Mouse (Mus musculus) heart, postnatal 25 days (tissue): ENCODE measurements around the gene Fam166b. TPM values are rescaled to one million over a fixed set of nuclear protein-coding genes. Genes with fewer than 3 reads are reported as not detected.

Experiments used
- DNase-seq: peaks from one replicate; pipeline ENCODE4 v3.0.0; 2022; ENCODE audit warnings: low spot score
- intact Hi-C: fragments of 180-260 bp; cut with DNase I; formaldehyde crosslinking; loops from one replicate; pipeline ENCODE4 v1.15.1; 2025
- total RNA-seq, 2 experiments: library from RNA; stranded (reverse); gene quantifications; 2 replicates each; pipeline ENCODE4 v1.2.3; 2021

Gene Fam166b
- total RNA-seq: not detected

- intact Hi-C loops: no loop called here
- no peak for DNase-seq
Measured at GRCm38 (mm10) chr4:43428946-43429345, at the start of gene Fam166b. TSS of gene Fam166b (minus strand) at chr4:43429134.

GRCm38 (mm10) chr4:43478534-43478858 lies 49.6 kb upstream of the Fam166b start:
- no peak for DNase-seq
- intact Hi-C loops: loop anchor here (2.0 to 5.0 kb wide), 2 partner anchors 34 to 211 kb away; partner anchors contain the start of gene Atp8b5

- intact Hi-C loops: loop anchor here (2.0 to 5.0 kb wide), 2 partner anchors 33 to 211 kb away; partner anchors contain the start of gene Atp8b5
- DNase-seq: peak; percentile 80
Measured at GRCm38 (mm10) chr4:43477857-43478533, 49.1 kb upstream of the Fam166b start.

DNA sequence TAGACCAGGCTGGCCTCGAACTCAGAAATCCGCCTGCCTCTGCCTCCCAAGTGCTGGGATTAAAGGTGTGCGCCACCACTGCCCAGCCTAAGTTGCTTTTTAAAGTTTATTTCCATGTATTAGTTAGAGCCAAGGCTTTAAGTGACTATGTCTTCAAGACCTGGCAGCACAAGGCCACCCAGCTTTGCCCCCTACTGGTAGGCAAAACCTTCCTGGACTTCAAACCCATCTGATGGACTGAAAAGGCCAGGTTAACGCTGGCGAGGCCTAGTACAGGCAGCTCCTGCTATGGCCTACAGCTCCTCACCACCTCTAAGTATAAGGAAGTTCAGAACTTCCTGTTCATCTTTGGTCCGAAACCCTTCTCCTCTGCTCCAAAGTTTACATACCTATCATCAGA lies 47.7 kb upstream of the Fam166b start:
- no peak for DNase-seq
- intact Hi-C loops: loop anchor here (5.0 kb wide), 1 partner anchor 209 kb away; the partner anchor contains the start of gene Atp8b5

DNA sequence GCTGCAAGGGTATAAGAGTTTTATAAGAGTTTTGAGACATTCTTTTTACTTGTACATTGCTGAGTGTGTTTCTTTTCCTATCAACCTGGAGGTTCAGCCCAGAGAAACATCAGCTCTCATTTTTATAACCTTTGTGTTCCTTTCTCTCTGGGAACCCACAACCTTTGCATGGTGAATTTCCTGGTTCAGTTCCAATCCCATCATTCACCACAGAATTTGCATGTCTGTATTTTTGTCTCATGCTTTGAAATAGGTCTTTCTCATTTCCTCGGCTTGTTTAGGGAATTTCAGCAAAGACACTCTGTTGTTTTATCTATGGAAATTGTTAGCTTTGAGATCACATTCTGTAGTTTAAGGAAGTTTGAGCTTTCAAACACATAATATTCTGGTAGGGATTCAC lies 44.7 kb upstream of the Fam166b start:
- intact Hi-C loops: no loop called here
- DNase-seq: no peak

DNA sequence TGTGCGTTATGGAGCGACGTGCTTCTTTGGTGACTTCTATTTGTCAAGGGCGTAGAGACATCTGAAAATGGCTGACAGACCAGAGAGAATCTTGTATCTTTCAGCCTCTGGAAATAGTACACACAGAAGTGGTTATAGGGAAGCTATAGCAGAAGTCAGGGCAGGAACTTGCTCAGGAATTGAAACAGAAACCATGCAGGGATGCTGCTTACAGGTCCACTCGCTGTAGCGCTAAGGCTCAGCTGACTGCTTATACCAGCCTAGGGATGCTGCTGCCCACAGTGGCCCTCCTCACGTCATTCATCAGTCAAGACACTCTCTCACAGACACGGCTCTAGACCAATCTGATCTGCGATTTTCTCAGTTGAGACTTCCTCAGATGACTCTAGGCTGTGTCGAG lies 41.4 kb upstream of the Fam166b start:
- DNase-seq: no peak
- intact Hi-C loops: no loop called here

- intact Hi-C loops: no loop called here
- no peak for DNase-seq
Measured at GRCm38 (mm10) chr4:43466872-43467271, 37.9 kb upstream of the Fam166b start.

GRCm38 (mm10) chr4:43465935-43466334 lies 37.0 kb upstream of the Fam166b start:
- intact Hi-C loops: no loop called here
- no peak for DNase-seq

GRCm38 (mm10) chr4:43463102-43463501 lies 34.2 kb upstream of the Fam166b start:
- intact Hi-C loops: no loop called here
- DNase-seq: no peak

DNA sequence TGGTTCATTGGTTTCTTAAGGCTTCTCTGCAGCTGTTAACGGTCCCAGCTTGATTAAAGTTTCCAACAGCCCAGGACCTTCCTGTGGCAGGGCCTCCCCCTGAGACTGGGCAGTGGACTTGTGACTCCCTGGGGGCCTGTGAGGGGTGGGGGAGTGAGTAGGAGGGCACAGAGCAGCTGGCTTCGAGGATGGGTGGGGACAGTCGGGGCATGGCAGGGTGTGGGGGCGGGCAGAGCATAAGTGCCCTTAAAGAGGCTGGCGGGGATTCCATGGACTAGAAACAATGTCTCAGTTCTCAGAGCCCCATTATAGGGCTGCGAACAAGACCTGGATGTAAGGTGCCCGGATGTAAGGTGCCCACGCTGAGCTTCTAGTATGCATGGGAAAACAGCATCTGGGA lies 28.2 kb upstream of the Fam166b start:
- no peak for DNase-seq
- intact Hi-C loops: no loop called here

DNA sequence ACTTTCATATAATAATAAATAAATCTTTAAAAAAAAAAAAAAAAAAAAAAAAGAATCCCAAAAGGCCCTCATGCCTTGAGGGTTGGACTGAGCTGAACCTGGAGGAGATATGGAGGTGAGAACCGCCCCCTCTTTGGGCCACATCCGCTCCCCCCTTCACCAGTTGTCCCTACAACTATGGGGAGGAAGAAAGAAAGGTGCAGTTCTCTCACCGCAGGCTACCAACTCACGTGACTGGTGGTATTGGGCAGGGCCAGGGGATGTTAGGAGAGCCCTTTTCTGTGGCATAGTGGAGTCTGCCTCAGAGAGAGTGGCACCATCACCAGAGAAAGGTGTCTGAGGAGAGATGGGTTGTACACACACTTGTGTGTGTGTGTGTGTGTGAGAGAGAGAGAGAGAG lies 27.5 kb upstream of the Fam166b start:
- no peak for DNase-seq
- intact Hi-C loops: no loop called here

GRCm38 (mm10) chr4:43454041-43454836 lies 25.3 kb upstream of the Fam166b start, which contains the start of gene Cd72:
TSS of gene Cd72 (minus strand) at chr4:43454628.
- intact Hi-C loops: no loop called here
- no peak for DNase-seq

DNA sequence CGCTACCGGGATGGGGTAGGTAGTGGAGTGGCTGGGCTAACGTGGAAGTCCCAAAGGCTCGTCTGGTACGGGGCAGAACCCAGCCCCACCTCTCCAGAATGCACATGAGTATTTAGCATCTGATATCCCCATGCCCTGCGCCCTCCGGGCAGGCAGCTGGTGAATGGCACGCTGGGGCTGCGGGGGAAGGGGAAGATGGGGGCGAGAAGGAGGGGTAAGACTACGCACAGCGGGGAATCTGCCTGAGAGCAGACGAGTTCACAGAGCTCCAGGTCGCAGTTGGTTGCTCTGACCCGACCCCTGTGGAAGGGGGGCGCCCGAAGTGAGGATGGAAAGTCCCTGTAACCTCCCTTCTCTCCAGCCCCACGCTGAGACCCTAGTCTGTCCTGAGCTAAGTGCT lies 24.5 kb upstream of the Fam166b start:
- no peak for DNase-seq
- intact Hi-C loops: no loop called here

DNA sequence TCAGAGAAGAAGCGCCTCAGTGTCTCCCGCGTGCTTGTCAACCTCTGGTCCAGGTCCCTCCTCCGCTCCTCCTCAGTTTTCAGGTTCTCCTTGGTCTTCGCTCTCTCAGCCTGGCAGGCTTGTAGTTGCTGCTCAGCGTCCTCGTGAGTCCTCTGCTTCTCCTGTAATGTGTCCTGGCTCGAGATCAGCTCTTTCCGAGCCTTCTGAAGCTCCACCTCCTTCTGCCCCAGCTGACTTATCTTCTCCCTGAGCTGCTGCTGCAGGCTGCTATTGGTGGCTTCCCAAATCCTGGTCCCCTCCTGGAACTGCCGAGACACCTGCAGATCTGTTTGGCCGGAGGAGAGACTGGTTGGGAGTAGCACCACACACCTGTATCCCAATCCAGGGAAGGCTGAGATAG lies 23.4 kb upstream of the Fam166b start:
- no peak for DNase-seq
- intact Hi-C loops: no loop called here

DNA sequence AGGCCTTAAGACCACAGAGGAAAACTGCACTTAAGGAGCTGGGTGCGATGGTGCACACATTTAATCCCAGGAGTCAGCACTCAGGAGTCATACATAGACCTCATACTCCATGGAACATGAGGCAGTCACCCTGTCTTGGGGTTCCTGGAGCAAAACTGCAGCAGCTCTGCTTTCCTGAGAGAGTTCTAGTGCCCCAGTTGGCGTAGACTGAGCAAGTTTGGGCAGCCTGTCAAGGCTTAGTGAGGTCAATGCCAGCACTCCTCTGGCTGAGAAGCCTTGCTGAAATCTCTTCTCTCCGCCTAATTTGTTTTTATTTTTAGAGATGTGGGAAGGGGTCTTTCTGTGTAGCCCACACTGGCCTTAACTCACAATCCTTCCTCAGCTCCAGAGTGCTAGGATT lies 19.6 kb upstream of the Fam166b start:
- intact Hi-C loops: no loop called here
- no peak for DNase-seq

DNA sequence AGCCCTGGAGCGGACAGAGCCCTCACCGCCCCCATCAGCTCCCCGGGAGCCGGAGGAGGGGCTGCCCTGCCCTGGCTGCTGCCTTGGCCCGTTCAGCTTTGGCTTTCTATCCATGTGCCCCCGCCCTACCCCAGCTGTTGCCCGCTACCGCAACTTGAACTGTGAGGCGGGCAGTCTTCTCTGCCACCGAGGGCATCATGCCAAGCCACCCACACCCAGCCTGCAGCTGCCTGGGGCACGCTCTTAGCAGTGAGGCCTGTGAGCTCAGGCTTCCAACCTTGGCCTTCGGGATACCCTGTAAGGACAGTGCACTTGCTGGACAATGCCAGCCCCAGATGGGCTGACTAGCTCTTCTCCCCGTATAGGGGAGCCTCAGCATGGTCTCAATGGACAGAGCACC lies 18.3 kb upstream of the Fam166b start:
- intact Hi-C loops: no loop called here

GRCm38 (mm10) chr4:43443511-43443910 lies 14.6 kb upstream of the Fam166b start:
- intact Hi-C loops: loop anchor here (5.0 kb wide), 1 partner anchor 114 kb away; no protein-coding TSS in a partner anchor
- no peak for DNase-seq

More for the DNA sequence above, 18.3 kb upstream of the Fam166b start:
- DNase-seq: no peak

- no peak for DNase-seq
- intact Hi-C loops: loop anchor here (5.0 kb wide), 1 partner anchor 115 kb away; no protein-coding TSS in a partner anchor
Measured at GRCm38 (mm10) chr4:43442456-43443361, 13.8 kb upstream of the Fam166b start.

DNA sequence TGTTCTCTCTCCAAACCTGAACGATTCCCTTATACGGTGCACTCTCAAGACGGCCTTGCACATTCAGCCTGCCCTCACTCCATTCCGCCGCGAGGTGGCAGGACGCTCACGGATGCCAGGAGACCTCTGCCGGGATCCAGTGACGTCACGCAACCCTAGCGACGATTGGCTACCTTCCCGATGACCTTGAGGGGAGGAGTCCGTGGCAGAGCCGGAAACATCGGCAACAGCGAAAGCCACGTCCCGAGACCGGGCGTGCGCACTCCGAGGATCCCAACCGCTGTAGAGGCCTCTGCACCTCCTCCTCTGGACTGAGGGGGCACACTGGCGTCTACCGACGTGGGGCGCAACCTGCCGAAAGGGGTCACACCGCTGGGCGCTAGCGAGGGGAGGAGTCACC lies 13.1 kb upstream of the Fam166b start:
- intact Hi-C loops: loop anchor here (5.0 kb wide), 1 partner anchor 115 kb away; no protein-coding TSS in a partner anchor
- DNase-seq: peak; percentile 98

DNA sequence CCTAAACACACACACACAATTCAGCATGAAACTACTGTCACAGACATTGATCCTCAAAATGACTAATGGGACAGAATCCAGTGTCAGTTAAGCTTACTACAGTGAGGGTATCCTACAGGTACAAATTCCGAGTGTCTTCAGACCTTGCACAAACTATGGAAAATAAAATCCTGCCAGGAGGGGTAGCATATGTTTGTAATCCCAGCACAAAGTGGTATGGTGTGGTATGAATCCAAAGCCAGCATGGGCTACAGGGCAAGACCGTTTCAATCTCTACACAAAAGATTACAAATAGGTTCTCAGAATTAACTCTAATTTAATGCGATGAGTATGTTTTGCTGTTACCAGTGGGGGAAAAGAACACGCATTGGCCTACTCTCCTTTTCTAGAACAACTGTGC lies 12.7 kb upstream of the Fam166b start, which contains the start of gene Tesk1:
Gene Tesk1 (plus strand): TSS at position 301 of the 400 bp plus-strand sequence.
- intact Hi-C loops: loop anchor here (5.0 kb wide), 1 partner anchor 116 kb away; no protein-coding TSS in a partner anchor
- DNase-seq: no peak
